Mouse (Mus musculus) CH12.LX (cell line): ENCODE results near the gene Zfp597. TPM values are rescaled to one million over a fixed set of nuclear protein-coding genes. Genes with fewer than 3 reads are reported as not detected.

Experiments
- DNase-seq: peaks from one replicate; pipeline ENCODE4 v3.0.0-alpha.2; 2013; ENCODE audit errors: extremely low read depth
- H3K27ac ChIP-seq: 2 replicates; pipeline ENCODE4 v1.5.1; 2012; ENCODE audit warnings: low read depth, mild to moderate bottlenecking, control low read depth, moderate library complexity; ENCODE audit not compliant: insufficient read depth
- H3K27me3 ChIP-seq: replicated peaks from 2 replicates; pipeline ENCODE3; 2012; ENCODE audit warnings: inconsistent platforms
- H3K36me3 ChIP-seq, 2 experiments: replicated peaks in 1 of 2; 2 replicates each; pipeline versions ENCODE3 to v1.6.1; 2012; ENCODE audit warnings: inconsistent platforms in 1 of 2, low read length in 1 of 2, mild to moderate bottlenecking in 1 of 2, mixed read lengths in 1 of 2, moderate library complexity in 1 of 2; ENCODE audit not compliant: control insufficient read depth in 1 of 2, insufficient read depth in 1 of 2
- H3K4me1 ChIP-seq, 2 experiments: 2 replicates each; pipeline ENCODE4 v1.6.1; 2012; ENCODE audit warnings: inconsistent platforms in 1 of 2, moderate library complexity in 1 of 2; ENCODE audit not compliant: insufficient read depth in 2 of 2, control insufficient read depth in 1 of 2
- H3K4me2 ChIP-seq: 2 replicates; pipeline ENCODE4 v1.6.1; 2012; ENCODE audit warnings: low read depth, mild to moderate bottlenecking, control low read depth; ENCODE audit not compliant: poor library complexity, insufficient read depth, severe bottlenecking
- H3K4me3 ChIP-seq, 3 experiments: fragments of 150-350 bp in 1 of 3; sonication (generic) in 1 of 3; replicated peaks in 1 of 3; 2 replicates each; pipeline versions ENCODE3 to v1.5.1; 2011 to 2012; ENCODE audit warnings: low read depth in 2 of 3, low read length in 2 of 3, mild to moderate bottlenecking in 2 of 3, moderate library complexity in 2 of 3, control low read depth in 1 of 3, improper control_type of control experiment in 1 of 3, inconsistent platforms in 1 of 3, mixed read lengths in 1 of 3; ENCODE audit not compliant: poor library complexity in 1 of 3
- H3K79me2 ChIP-seq: replicated peaks from 2 replicates; pipeline ENCODE4 v1.6.1; 2012; ENCODE audit warnings: mild to moderate bottlenecking, moderate library complexity; ENCODE audit not compliant: control insufficient read depth, poor library complexity, insufficient read depth, severe bottlenecking; ENCODE audit errors: extremely low read depth
- H3K9ac ChIP-seq: 2 replicates; pipeline ENCODE4 v1.6.1; 2012; ENCODE audit warnings: low read depth, mild to moderate bottlenecking, control low read depth, moderate library complexity; ENCODE audit not compliant: insufficient read depth
- H3K9me3 ChIP-seq: replicated peaks from 2 replicates; pipeline ENCODE3; 2012; ENCODE audit warnings: low read length, inconsistent platforms, mixed read lengths
- CHD2 ChIP-seq: IDR thresholded peaks from 2 replicates; pipeline ENCODE4 v1.6.1; 2011; ENCODE audit warnings: low read length, improper control_type of control experiment
- EP300 ChIP-seq: IDR thresholded peaks from 2 replicates; pipeline ENCODE4 v1.6.1; 2011; ENCODE audit warnings: low read length, improper control_type of control experiment
- HCFC1 ChIP-seq: IDR thresholded peaks from 2 replicates; pipeline ENCODE4 v1.6.1; 2012; ENCODE audit warnings: low read depth, mild to moderate bottlenecking, inconsistent platforms, low read length, improper control_type of control experiment
- IRF4 ChIP-seq: IDR thresholded peaks from 2 replicates; pipeline ENCODE4 v1.6.1; 2014; ENCODE audit warnings: low read depth, mild to moderate bottlenecking, inconsistent platforms, low read length, improper control_type of control experiment
- JUND ChIP-seq: conservative IDR thresholded peaks from 2 replicates; pipeline ENCODE4 v1.6.1; 2011; ENCODE audit warnings: low read depth, low read length, improper control_type of control experiment
- MAFK ChIP-seq: IDR thresholded peaks from 2 replicates; pipeline ENCODE4 v1.6.1; 2011; ENCODE audit warnings: low read length, improper control_type of control experiment; ENCODE audit not compliant: insufficient replicate concordance
- MAX ChIP-seq: IDR thresholded peaks from 2 replicates; pipeline ENCODE4 v1.6.1; 2011; ENCODE audit warnings: low read length, improper control_type of control experiment
- MEF2A ChIP-seq: IDR thresholded peaks from 2 replicates; pipeline ENCODE4 v1.6.1; 2014; ENCODE audit warnings: low read depth, mild to moderate bottlenecking, inconsistent platforms, low read length, improper control_type of control experiment, borderline replicate concordance
- MXI1 ChIP-seq: IDR thresholded peaks from 2 replicates; pipeline ENCODE4 v1.6.1; 2011; ENCODE audit warnings: mild to moderate bottlenecking, low read depth, low read length, improper control_type of control experiment
- MYC ChIP-seq: IDR thresholded peaks from 2 replicates; pipeline ENCODE4 v1.6.1; 2011; ENCODE audit warnings: low read depth, mild to moderate bottlenecking, improper control_type of control experiment, low read length
- NELFE ChIP-seq: IDR thresholded peaks from 2 replicates; pipeline ENCODE4 v1.6.1; 2011; ENCODE audit warnings: low read depth, low read length, improper control_type of control experiment
- NRF1 ChIP-seq: IDR thresholded peaks from 2 replicates; pipeline ENCODE4 v1.6.1; 2014; ENCODE audit warnings: low read depth, mild to moderate bottlenecking, inconsistent platforms, low read length, improper control_type of control experiment, moderate library complexity
- RAD21 ChIP-seq: IDR thresholded peaks from 2 replicates; pipeline ENCODE4 v1.6.1; 2011; ENCODE audit warnings: low read depth, mild to moderate bottlenecking, low read length, improper control_type of control experiment, moderate library complexity
- SIN3A ChIP-seq: IDR thresholded peaks from 2 replicates; pipeline ENCODE4 v1.6.1; 2012; ENCODE audit warnings: low read length, improper control_type of control experiment, inconsistent platforms
- TCF12 ChIP-seq: IDR thresholded peaks from 2 replicates; pipeline ENCODE4 v1.6.1; 2014; ENCODE audit warnings: low read depth, mild to moderate bottlenecking, inconsistent platforms, low read length, improper control_type of control experiment
- UBTF ChIP-seq: IDR thresholded peaks from 2 replicates; pipeline ENCODE4 v1.6.1; 2012; ENCODE audit warnings: low read depth, mild to moderate bottlenecking, inconsistent platforms, low read length, improper control_type of control experiment, moderate library complexity
- USF2 ChIP-seq: conservative IDR thresholded peaks from 2 replicates; pipeline ENCODE4 v1.6.1; 2011; ENCODE audit warnings: low read depth, low read length, improper control_type of control experiment
- ZKSCAN1 ChIP-seq: IDR thresholded peaks from 2 replicates; pipeline ENCODE4 v1.6.1; 2012; ENCODE audit warnings: low read depth, inconsistent platforms, low read length, improper control_type of control experiment, borderline replicate concordance
- ZNF384 ChIP-seq: IDR thresholded peaks from 2 replicates; pipeline ENCODE4 v1.6.1; 2012; ENCODE audit warnings: low read depth, low read length, improper control_type of control experiment, inconsistent platforms
- dilution Hi-C: fragments of 300-500 bp; cut with MboI; formaldehyde crosslinking; loops from 2 replicates; pipeline ENCODE4 v1.14.3; 2020; ENCODE audit warnings: low sequenced_read_pairs; ENCODE audit not compliant: extremely low pct_unique_long_range_greater_than_20kb, extremely low pct_ligation_motif_present
- in situ Hi-C: fragments of 300-500 bp; cut with MboI; formaldehyde crosslinking; loops from 3 replicates; pipeline ENCODE4 v1.14.3; 2019; ENCODE audit warnings: low sequenced_read_pairs, low pct_ligation_motif_present, low pct_unique_long_range_greater_than_20kb, mixed read lengths
- polyA plus RNA-seq: library from polyadenylated mRNA; unstranded; fragments of >175 nt; gene quantifications from 2 replicates; pipeline ENCODE4 v1.2.1, GENCODE M21; 2012; ENCODE audit warnings: low read depth; ENCODE audit not compliant: insufficient read length
- total RNA-seq, 2 experiments: library from RNA; depleted of rRNA; stranded (reverse); fragments of 300-350 nt in 1 of 2; fragments of >200 nt in 1 of 2; gene quantifications; 2 replicates each; pipeline ENCODE4 v1.2.3; 2012 to 2014

Zfp597 gene
- total and polyA plus RNA-seq, 3 experiments: 10.4 to 17.8 (median 11.0) TPM

GRCm38 (mm10) chr16:3871815-3872214 is 12.5 kb downstream of the Zfp597 start:
- dilution Hi-C loops: no loop called here

GRCm38 (mm10) chr16:3859254-3859653 is 25.1 kb downstream of the Zfp597 start:
- in situ Hi-C loops (no loop called here), dilution Hi-C loops (no loop called here)

More at GRCm38 (mm10) chr16:3871815-3872214, 12.5 kb downstream of the Zfp597 start:
- Histone ChIP-seq H3K4me3 (peak overlapping the region; percentile 62 to 92 (median 65)), H3K9ac (peak overlapping the region; percentile 57), H3K36me3 (peaks cover 16 to 40% of the 10 kb centered on the region in 2 experiments), H3K27ac (no peak overlapping the region), H3K27me3 (no peaks in the 10 kb centered on the region), H3K9me3 (no peaks in the 10 kb centered on the region), H3K79me2 (peaks cover 8% of the 10 kb centered on the region), H3K4me1 (peaks cover 2 to 31% of the 10 kb centered on the region in 2 experiments; a peak in 2 of 4 replicates), H3K4me2 (peak overlapping the region; percentile 52)
- TF ChIP-seq MEF2A (no peak), HCFC1 (no peak), NELFE (no peak), NRF1 (no peak), MXI1 (no peak), ZKSCAN1 (no peak), CHD2 (no peak), TCF12 (no peak), SIN3A (no peak), IRF4 (no peak), MYC (no peak), ZNF384 (no peak), MAFK (no peak), MAX (no peak; the same call in 1 of the 2 replicates), USF2 (no peak), RAD21 (no peak)
- no peak for DNase-seq
- in situ Hi-C loops: no loop called here

More at GRCm38 (mm10) chr16:3859254-3859653, 25.1 kb downstream of the Zfp597 start:
- H3K9ac ChIP-seq: no peak overlapping the region
- no peaks in the 10 kb centered on the region for H3K27me3 ChIP-seq
- TF ChIP-seq MYC: no peak
- no peak for TF ChIP-seq TCF12
- no peak for TF ChIP-seq JUND
- TF ChIP-seq EP300: no peak
- TF ChIP-seq UBTF: no peak
- H3K36me3 ChIP-seq: peaks cover 10 to 28% of the 10 kb centered on the region in 2 experiments
- peaks cover 2 to 5% of the 10 kb centered on the region in 2 experiments; a peak in 1 of 4 replicates for H3K4me1 ChIP-seq
- H3K27ac ChIP-seq: no peak overlapping the region
- no peak overlapping the region for H3K4me2 ChIP-seq
- H3K9me3 ChIP-seq: no peaks in the 10 kb centered on the region
- peak; percentile 14 for DNase-seq
- H3K4me3 ChIP-seq: no peak overlapping the region
- H3K79me2 ChIP-seq: 0 out of 2 replicates have a peak, but pooled peaks cover 2% of the 10 kb centered on the region
